Mouse (Mus musculus) MEL (cell line): ENCODE data around the gene Hpse. TPM values are rescaled to one million over a fixed set of nuclear protein-coding genes. Genes with fewer than 3 reads are reported as not detected.

Source experiments
- DNase-seq: peaks from one replicate; pipeline ENCODE4 v3.0.0; 2011; ENCODE audit warnings: low read depth, low spot score
- H3K27ac ChIP-seq: 2 replicates; pipeline ENCODE4 v1.5.1; 2012; ENCODE audit warnings: low read depth, mild to moderate bottlenecking, control low read depth, low read length, moderate library complexity; ENCODE audit not compliant: control insufficient read depth
- H3K27me3 ChIP-seq, 2 experiments: fragments of 150-350 bp in 1 of 2; sonication (generic) in 1 of 2; 2 replicates each; pipeline ENCODE4 v1.6.1; 2012; ENCODE audit warnings: low read length in 2 of 2, mild to moderate bottlenecking in 2 of 2, improper control_type of control experiment in 1 of 2, moderate library complexity in 1 of 2; ENCODE audit not compliant: insufficient read depth in 2 of 2, control insufficient read depth in 1 of 2
- H3K36me3 ChIP-seq, 2 experiments: 2 replicates each; pipeline ENCODE4 v1.6.1; 2012 to 2014; ENCODE audit warnings: low read length in 2 of 2, improper control_type of control experiment in 1 of 2, inconsistent platforms in 1 of 2, mild to moderate bottlenecking in 1 of 2; ENCODE audit not compliant: insufficient read depth in 2 of 2, control insufficient read depth in 1 of 2
- H3K4me1 ChIP-seq, 2 experiments: fragments of 150-350 bp in 1 of 2; sonication (generic) in 1 of 2; 2 replicates each; pipeline ENCODE4 v1.6.1; 2012; ENCODE audit warnings: low read length in 2 of 2, improper control_type of control experiment in 1 of 2, mild to moderate bottlenecking in 1 of 2; ENCODE audit not compliant: insufficient read depth in 2 of 2, control insufficient read depth in 1 of 2
- H3K4me3 ChIP-seq, 2 experiments: fragments of 150-350 bp in 1 of 2; sonication (generic) in 1 of 2; 2 replicates each; pipeline ENCODE4 v1.5.1; 2012; ENCODE audit warnings: low read depth in 2 of 2, low read length in 2 of 2, mild to moderate bottlenecking in 2 of 2, moderate library complexity in 2 of 2, control low read depth in 1 of 2, improper control_type of control experiment in 1 of 2; ENCODE audit not compliant: control insufficient read depth in 1 of 2, insufficient read depth in 1 of 2
- H3K79me2 ChIP-seq: 2 replicates; pipeline ENCODE4 v1.6.1; 2012; ENCODE audit warnings: mild to moderate bottlenecking, low read length, moderate library complexity; ENCODE audit not compliant: control insufficient read depth, poor library complexity, insufficient read depth
- H3K9ac ChIP-seq: 2 replicates; pipeline ENCODE4 v1.6.1; 2012; ENCODE audit warnings: low read depth, mild to moderate bottlenecking, control low read depth, low read length, moderate library complexity; ENCODE audit not compliant: control insufficient read depth, poor library complexity, severe bottlenecking
- H3K9me3 ChIP-seq: fragments of 150-350 bp; sonication (generic); replicated peaks from 2 replicates; pipeline ENCODE4 v1.6.1; 2012; ENCODE audit warnings: mild to moderate bottlenecking, low read length, improper control_type of control experiment, moderate library complexity; ENCODE audit not compliant: insufficient read depth
- BHLHE40 ChIP-seq: IDR thresholded peaks from 2 replicates; pipeline ENCODE4 v1.6.1; 2012; ENCODE audit warnings: low read depth, mild to moderate bottlenecking, inconsistent platforms, low read length, improper control_type of control experiment, borderline replicate concordance
- CTCF ChIP-seq, 3 experiments: IDR thresholded peaks in 2 of 3; conservative IDR thresholded peaks in 1 of 3; 2 replicates each; pipeline ENCODE4 v1.5.1; 2011 to 2012; ENCODE audit warnings: low read length in 3 of 3, low read depth in 2 of 3, mild to moderate bottlenecking in 2 of 3, improper control_type of control experiment in 1 of 3, inconsistent platforms in 1 of 3, mixed read lengths in 1 of 3, moderate library complexity in 1 of 3; ENCODE audit not compliant: control insufficient read depth in 1 of 3, insufficient read depth in 1 of 3, poor library complexity in 1 of 3, severe bottlenecking in 1 of 3
- E2F4 ChIP-seq: IDR thresholded peaks from 2 replicates; pipeline ENCODE4 v1.6.1; 2011; ENCODE audit warnings: low read depth, low read length, improper control_type of control experiment, borderline replicate concordance
- EP300 ChIP-seq, 2 experiments: IDR thresholded peaks; 2 replicates each; pipeline ENCODE4 v1.6.1; 2011; ENCODE audit warnings: improper control_type of control experiment in 2 of 2, low read length in 2 of 2, low read depth in 1 of 2, mild to moderate bottlenecking in 1 of 2
- ETS1 ChIP-seq: IDR thresholded peaks from 2 replicates; pipeline ENCODE4 v1.6.1; 2012; ENCODE audit warnings: low read depth, mild to moderate bottlenecking, inconsistent platforms, low read length, improper control_type of control experiment, moderate library complexity
- HCFC1 ChIP-seq: IDR thresholded peaks from 2 replicates; pipeline ENCODE4 v1.6.1; 2012; ENCODE audit warnings: low read depth, mild to moderate bottlenecking, inconsistent platforms, low read length, improper control_type of control experiment, moderate library complexity
- KAT2A ChIP-seq: conservative IDR thresholded peaks from 2 replicates; pipeline ENCODE4 v1.6.1; 2012; ENCODE audit warnings: low read depth, low read length, improper control_type of control experiment, inconsistent platforms
- MAFK ChIP-seq: IDR thresholded peaks from 2 replicates; pipeline ENCODE4 v1.6.1; 2011; ENCODE audit warnings: low read depth, mild to moderate bottlenecking, low read length, improper control_type of control experiment, borderline replicate concordance
- MAX ChIP-seq: IDR thresholded peaks from 2 replicates; pipeline ENCODE4 v1.6.1; 2011; ENCODE audit warnings: low read length, improper control_type of control experiment
- MAZ ChIP-seq: IDR thresholded peaks from 2 replicates; pipeline ENCODE4 v1.6.1; 2012; ENCODE audit warnings: low read depth, mild to moderate bottlenecking, inconsistent platforms, low read length, improper control_type of control experiment
- MXI1 ChIP-seq: IDR thresholded peaks from 2 replicates; pipeline ENCODE4 v1.6.1; 2011; ENCODE audit warnings: mild to moderate bottlenecking, low read depth, low read length, improper control_type of control experiment
- MYB ChIP-seq: IDR thresholded peaks from 2 replicates; pipeline ENCODE4 v1.6.1; 2011; ENCODE audit warnings: mild to moderate bottlenecking, low read depth, low read length, improper control_type of control experiment
- NELFE ChIP-seq: IDR thresholded peaks from 2 replicates; pipeline ENCODE4 v1.6.1; 2011; ENCODE audit warnings: low read depth, low read length, improper control_type of control experiment
- NRF1 ChIP-seq: IDR thresholded peaks from 2 replicates; pipeline ENCODE4 v1.6.1; 2014; ENCODE audit warnings: low read depth, mild to moderate bottlenecking, inconsistent platforms, low read length, improper control_type of control experiment, moderate library complexity; ENCODE audit not compliant: poor library complexity, insufficient read depth, severe bottlenecking
- POLR2A ChIP-seq, 2 experiments: IDR thresholded peaks; 2 replicates each; pipeline ENCODE4 v1.6.1; 2011 to 2012; ENCODE audit warnings: low read length in 2 of 2, mild to moderate bottlenecking in 2 of 2, control low read depth in 1 of 2, improper control_type of control experiment in 1 of 2, low read depth in 1 of 2, moderate library complexity in 1 of 2; ENCODE audit not compliant: control insufficient read depth in 1 of 2, insufficient read depth in 1 of 2, poor library complexity in 1 of 2
- POLR2AphosphoS2 ChIP-seq: IDR thresholded peaks from 2 replicates; pipeline ENCODE4 v1.6.1; 2011; ENCODE audit warnings: low read length, improper control_type of control experiment
- RCOR1 ChIP-seq: IDR thresholded peaks from 2 replicates; pipeline ENCODE4 v1.6.1; 2012; ENCODE audit warnings: low read depth, mild to moderate bottlenecking, inconsistent platforms, low read length, improper control_type of control experiment
- SIN3A ChIP-seq: IDR thresholded peaks from 2 replicates; pipeline ENCODE4 v1.6.1; 2012; ENCODE audit warnings: low read length, improper control_type of control experiment, inconsistent platforms
- SMC3 ChIP-seq: IDR thresholded peaks from 2 replicates; pipeline ENCODE4 v1.6.1; 2011; ENCODE audit warnings: low read depth, low read length, improper control_type of control experiment
- TAL1 ChIP-seq: IDR thresholded peaks from 2 replicates; pipeline ENCODE4 v1.6.1; 2012; ENCODE audit warnings: mild to moderate bottlenecking, inconsistent platforms, low read length, moderate library complexity, mixed read lengths
- TBP ChIP-seq: IDR thresholded peaks from 2 replicates; pipeline ENCODE4 v1.8.0; 2011; ENCODE audit warnings: low read depth, low read length, improper control_type of control experiment
- TCF12 ChIP-seq: IDR thresholded peaks from 2 replicates; pipeline ENCODE4 v1.6.1; 2014; ENCODE audit warnings: low read depth, mild to moderate bottlenecking, inconsistent platforms, low read length, improper control_type of control experiment, moderate library complexity
- UBTF ChIP-seq: IDR thresholded peaks from 2 replicates; pipeline ENCODE4 v1.6.1; 2012; ENCODE audit warnings: low read depth, mild to moderate bottlenecking, inconsistent platforms, low read length, improper control_type of control experiment, moderate library complexity, borderline replicate concordance; ENCODE audit not compliant: insufficient read depth
- USF1 ChIP-seq: IDR thresholded peaks from 2 replicates; pipeline ENCODE4 v1.6.1; 2014; ENCODE audit warnings: low read depth, mild to moderate bottlenecking, inconsistent platforms, low read length, improper control_type of control experiment, moderate library complexity
- ZKSCAN1 ChIP-seq: IDR thresholded peaks from 2 replicates; pipeline ENCODE4 v1.6.1; 2012; ENCODE audit warnings: low read depth, mild to moderate bottlenecking, inconsistent platforms, low read length, improper control_type of control experiment, moderate library complexity
- ZMIZ1 ChIP-seq: IDR thresholded peaks from 2 replicates; pipeline ENCODE4 v1.6.1; 2012; ENCODE audit warnings: low read depth, mild to moderate bottlenecking, inconsistent platforms, low read length, improper control_type of control experiment, moderate library complexity
- ZNF384 ChIP-seq: IDR thresholded peaks from 2 replicates; pipeline ENCODE4 v1.6.1; 2012; ENCODE audit warnings: low read depth, mild to moderate bottlenecking, inconsistent platforms, low read length, improper control_type of control experiment
- polyA plus RNA-seq, 2 experiments: library from polyadenylated mRNA; stranded (reverse) in 1 of 2; unstranded in 1 of 2; fragments of >175 nt in 1 of 2; fragments of >200 nt in 1 of 2; gene quantifications; 2 replicates each; pipeline versions ENCODE4 v1.2.1 to v1.2.4; 2012; ENCODE audit warnings: low replicate concordance in 2 of 2, low read depth in 1 of 2; ENCODE audit not compliant: insufficient read length in 2 of 2, insufficient read depth in 1 of 2, missing spikeins in 1 of 2
- total RNA-seq: library from RNA; depleted of rRNA; stranded (reverse); fragments of 300-350 nt; gene quantifications from 2 replicates; pipeline ENCODE4 v1.2.3, GENCODE M21; 2012

Hpse gene
- total and polyA plus RNA-seq, 3 experiments = 0.03 TPM; not detected in 2

GRCm38 (mm10) chr5:100638483-100638882, 81.0 kb downstream of the Hpse start (continued):
- no peak for TF ChIP-seq POLR2A (IDR thresholded peaks at IDR 0.05; ENCODE audit: control insufficient read depth in 1 of 2, insufficient read depth in 1 of 2, low read depth in 1 of 2, low read length in 2 of 2, poor library complexity in 1 of 2)
- peak; percentile 62; the same call in 1 of the 2 replicates for TF ChIP-seq MYB
- no peak for TF ChIP-seq E2F4
- no peak for TF ChIP-seq HCFC1
- no peak for TF ChIP-seq CTCF (IDR thresholded peaks at IDR 0.05 in 2 of 3, conservative IDR thresholded peaks at IDR 0.05 in 1 of 3; ENCODE audit: control insufficient read depth in 1 of 3, insufficient read depth in 1 of 3, low read depth in 2 of 3, low read length in 3 of 3, poor library complexity in 1 of 3, severe bottlenecking in 1 of 3)
- TF ChIP-seq ZMIZ1 = no peak
- no peak for TF ChIP-seq SMC3
- TF ChIP-seq ZNF384 = no peak
- peak; percentile 45; the same call in 1 of the 2 replicates for TF ChIP-seq MAX
- TF ChIP-seq USF1 = no peak
- TF ChIP-seq BHLHE40 = peak; percentile 59; the same call in 1 of the 2 replicates
- TF ChIP-seq MAFK = no peak
- peak; percentile 72 for TF ChIP-seq ETS1
- peak; percentile 96 for TF ChIP-seq TAL1
- no peak for TF ChIP-seq MAZ
- peak; percentile 82 for TF ChIP-seq TCF12
- TF ChIP-seq POLR2AphosphoS2 = no peak
- TF ChIP-seq KAT2A = no peak
- no peak for TF ChIP-seq UBTF

- DNase-seq = peak; percentile 52
- peak overlapping the region; percentile 53 for H3K27ac ChIP-seq
- H3K27me3 ChIP-seq = no peaks in the 10 kb centered on the region
- H3K9me3 ChIP-seq = no peaks in the 10 kb centered on the region
- peaks cover 0 to 28% of the 10 kb centered on the region in 2 experiments; a peak in 2 of 4 replicates for H3K36me3 ChIP-seq
- peak overlapping the region; percentile 53 to 56 for H3K4me3 ChIP-seq
- peak overlapping the region; percentile 59 for H3K9ac ChIP-seq
- peaks cover 10 to 42% of the 10 kb centered on the region in 2 experiments for H3K4me1 ChIP-seq
- H3K79me2 ChIP-seq = no peaks in the 10 kb centered on the region
- TF ChIP-seq TBP (no peak), NELFE (peak; percentile 37; the same call in 1 of the 2 replicates), MAZ (no peak), RCOR1 (no peak), ETS1 (0 out of 2 replicates have a peak, but pooled peaks have one; percentile 26), ZKSCAN1 (no peak), SIN3A (0 out of 2 replicates have a peak, but pooled peaks have one; percentile 36), NRF1 (no peak), EP300 (IDR thresholded peaks at IDR 0.05; ENCODE audit: low read depth in 1 of 2, low read length in 2 of 2) (peak in 1 of 2 experiments; percentile 34; a peak in 1 of 4 replicates), MXI1 (peak; percentile 44), TCF12 (0 out of 2 replicates have a peak, but pooled peaks have one; percentile 33), MAX (0 out of 2 replicates have a peak, but pooled peaks have one; percentile 24)
These were observed 82.5 kb downstream of the Hpse start for GRCm38 (mm10) chr5:100636794-100637544.
